Mouse (Mus musculus) forebrain, embryonic 11.5 days (tissue): Measurements from ENCODE around the gene Tmed3. TPM values are rescaled to one million over a fixed set of nuclear protein-coding genes. Genes with fewer than 3 reads are reported as not detected.

Experiments used
- ATAC-seq: fragments of 200-750 bp; cut with Nextera tagmentation; replicated peaks from 2 replicates; pipeline ENCODE4 v1.8.0; 2017; ENCODE audit warnings: moderate TSS enrichment; ENCODE audit not compliant: low FRiP score
- DNase-seq: peaks from one replicate; pipeline ENCODE4 v3.0.0-alpha.2; 2017; ENCODE audit warnings: low spot score
- H3K27ac ChIP-seq: fragments of 300-500 bp; sonication (generic); 2 replicates; pipeline ENCODE4 v1.5.1; 2014; ENCODE audit warnings: low read depth, low read length
- H3K27me3 ChIP-seq: fragments of 300-500 bp; sonication (generic); 2 replicates; pipeline ENCODE4 v1.6.1; 2014; ENCODE audit warnings: mild to moderate bottlenecking, low read length, mixed read lengths; ENCODE audit not compliant: control insufficient read depth, insufficient read depth
- H3K36me3 ChIP-seq: fragments of 300-500 bp; sonication (generic); 2 replicates; pipeline ENCODE4 v1.6.1; 2014; ENCODE audit warnings: mild to moderate bottlenecking, low read length, moderate library complexity, mixed read lengths; ENCODE audit not compliant: control insufficient read depth, insufficient read depth
- H3K4me1 ChIP-seq: fragments of 300-500 bp; sonication (generic); replicated peaks from 2 replicates; pipeline ENCODE4 v1.6.1; 2014; ENCODE audit warnings: low read length, mixed read lengths; ENCODE audit not compliant: control insufficient read depth, insufficient read depth
- H3K4me2 ChIP-seq: fragments of 300-500 bp; sonication (generic); 2 replicates; pipeline ENCODE4 v1.6.1; 2014; ENCODE audit warnings: low read depth, mild to moderate bottlenecking, low read length, moderate library complexity, mixed read lengths; ENCODE audit not compliant: severe bottlenecking
- H3K4me3 ChIP-seq: fragments of 300-500 bp; sonication (generic); 2 replicates; pipeline ENCODE4 v1.5.1; 2014; ENCODE audit warnings: low read depth, low read length
- H3K9ac ChIP-seq: fragments of 300-500 bp; sonication (generic); 2 replicates; pipeline ENCODE4 v1.6.1; 2014; ENCODE audit warnings: low read length
- H3K9me3 ChIP-seq: fragments of 300-500 bp; sonication (generic); 2 replicates; pipeline ENCODE4 v1.6.1; 2016; ENCODE audit warnings: low read length, mixed read lengths; ENCODE audit not compliant: control insufficient read depth
- WGBS: fragments of 180-500 bp; shearing (Covaris S2); extraction: QIAGEN DNeasy Blood & Tissue Kit; methylation state at CpG from one replicate; pipeline ENCODE4 v1.1.7; 2014; 5-methylcytosine and 5-hydroxymethylcytosine counted together
- polyA plus RNA-seq: library from polyadenylated mRNA; unstranded; fragments of >200 nt; fragmentation: Nextera tagmentation; extraction: Ambion mirVana; gene quantifications from 2 replicates; pipeline ENCODE4 v1.2.1, GENCODE M21; 2014

Tmed3 gene
- polyA plus RNA-seq, 1 experiment from 2014 or later = 41.0 TPM

GRCm38 (mm10) chr9:89667306-89667942 lies 37.4 kb downstream of the Tmed3 start:
- no peak overlapping the region for H3K4me2 ChIP-seq
- ATAC-seq = no peak
- H3K36me3 ChIP-seq = no peaks in the 10 kb centered on the region
- DNase-seq = no peak
- no peaks in the 10 kb centered on the region for H3K4me1 ChIP-seq
- WGBS = 85% methylated on average over 4 of the region's 4 CpGs
- H3K9me3 ChIP-seq = no peaks in the 10 kb centered on the region
- no peak overlapping the region for H3K9ac ChIP-seq
- H3K27ac ChIP-seq = no peak overlapping the region
- no peak overlapping the region for H3K4me3 ChIP-seq
- H3K27me3 ChIP-seq = no peaks in the 10 kb centered on the region

DNA sequence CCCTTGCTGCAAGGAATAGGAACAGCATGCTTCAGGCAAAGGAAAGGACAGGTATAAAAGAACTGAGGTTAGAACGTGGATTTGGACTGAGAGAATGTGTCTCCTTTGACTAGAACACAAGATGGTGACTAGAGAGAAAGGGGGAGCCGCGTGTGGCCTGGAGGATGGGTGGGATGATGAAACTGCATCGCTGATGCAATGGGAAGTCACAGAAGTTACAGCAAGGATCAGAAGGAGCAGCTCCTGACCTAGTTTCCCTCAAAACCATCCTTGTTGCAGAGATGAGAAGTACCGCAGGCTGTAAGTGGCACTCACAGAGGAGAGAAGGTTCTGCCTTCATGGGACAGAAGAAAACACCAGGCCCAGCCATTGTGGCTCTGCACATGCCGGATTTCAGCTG lies 54.0 kb downstream of the Tmed3 start:
- no peak for ATAC-seq
- H3K4me2 ChIP-seq = no peak overlapping the region
- no peak overlapping the region for H3K4me3 ChIP-seq
- H3K36me3 ChIP-seq = no peaks in the 10 kb centered on the region
- H3K4me1 ChIP-seq = no peaks in the 10 kb centered on the region
- no peaks in the 10 kb centered on the region for H3K9me3 ChIP-seq
- no peak overlapping the region for H3K9ac ChIP-seq
- no peak for DNase-seq
- WGBS = 83% methylated on average over 6 of the region's 6 CpGs
- H3K27ac ChIP-seq = no peak overlapping the region
- H3K27me3 ChIP-seq = no peaks in the 10 kb centered on the region

Other genes with a start within 250 kb of the Tmed3 start
- gene Minar1, start 81.9 kb downstream of the Tmed3 start, polyA plus RNA-seq = 0.15 TPM in 1 of 2 replicates, not detected in the other
- gene Ankrd34c, start 33.4 kb upstream of the Tmed3 start, polyA plus RNA-seq = not detected in 2 replicates
- 0.08 TPM in 1 of 2 replicates, not detected in the other for gene Rasgrf1, start 204.8 kb upstream of the Tmed3 start, polyA plus RNA-seq